Mouse (Mus musculus): Measurements from ENCODE around the gene Cnih2.
A peak's percentile ranks its signal among the peaks of the same experiment; 100 is the strongest.

DNA sequence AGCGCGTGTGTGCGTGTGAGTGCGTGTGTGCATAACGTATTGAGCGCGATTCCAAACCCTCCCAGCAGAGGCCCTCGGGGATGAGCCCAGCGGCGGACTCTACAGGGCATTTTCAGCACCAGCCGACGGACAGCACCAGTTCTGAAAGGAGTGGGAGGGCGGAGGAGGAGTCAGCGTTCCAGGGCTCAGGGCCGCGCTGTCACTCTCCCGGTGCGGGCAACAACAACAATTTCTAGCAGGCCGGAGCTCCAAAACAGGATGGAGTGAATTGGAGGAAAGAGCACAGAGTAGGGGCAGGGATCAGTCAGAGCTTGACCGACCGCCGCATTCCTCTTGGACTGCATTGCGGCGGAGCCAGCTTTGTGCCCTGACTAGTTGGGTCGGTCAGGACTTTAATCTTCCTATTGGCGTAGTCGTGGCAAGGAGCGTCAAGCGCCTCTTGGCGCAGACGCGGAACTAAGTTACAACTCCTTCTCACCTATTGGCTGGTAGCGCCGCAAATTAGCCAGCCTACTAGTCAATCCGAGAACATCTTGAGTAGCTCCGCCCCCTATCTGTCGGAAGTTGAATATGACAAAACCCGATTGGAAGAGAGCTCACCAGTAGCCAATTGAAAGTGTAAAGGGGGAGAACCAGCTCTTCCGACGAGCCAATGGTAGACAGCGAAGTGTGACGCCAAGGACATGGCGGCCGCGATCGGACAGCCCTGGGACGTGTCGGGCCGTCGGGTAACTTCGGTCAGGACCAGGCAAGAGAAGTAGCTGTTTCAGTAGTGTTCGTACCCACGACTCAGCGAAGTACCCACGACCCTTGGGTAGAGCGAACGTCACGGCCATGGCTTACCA is 10.2 kb downstream of the Cnih2 start, which contains the start of gene Yif1a:
- TF ChIP-seq MAX (IDR thresholded peaks at IDR 0.05; ENCODE audit: low read length) (no peak), CTCF (conservative IDR thresholded peaks at IDR 0.05 in 1 of 2, IDR thresholded peaks at IDR 0.05 in 1 of 2; ENCODE audit: low read depth in 2 of 2, low read length in 2 of 2) (peak in 1 of 2 experiments; percentile 60; a peak in 2 of 4 replicates), HCFC1 (IDR thresholded peaks at IDR 0.05; ENCODE audit: low read depth, low read length) (peak; percentile 81), ZNF384 (IDR thresholded peaks at IDR 0.05; ENCODE audit: low read depth, low read length) (no peak), EP300 (IDR thresholded peaks at IDR 0.05; ENCODE audit: low read length) (no peak), USF1 (IDR thresholded peaks at IDR 0.05; ENCODE audit: low read depth, low read length) (no peak), POLR2A (IDR thresholded peaks at IDR 0.05; ENCODE audit: low read depth, low read length) (peak; percentile 89), MAFK (IDR thresholded peaks at IDR 0.05; ENCODE audit: insufficient replicate concordance, low read length) (no peak), RAD21 (IDR thresholded peaks at IDR 0.05; ENCODE audit: low read depth, low read length) (no peak), MAZ (IDR thresholded peaks at IDR 0.05; ENCODE audit: low read depth, low read length) (0 out of 2 replicates have a peak, but pooled peaks have one; percentile 44)
